Mouse (Mus musculus) ovary, adult 18-20 months (tissue): ENCODE measurements at regions not wholly inside any gene's neighbourhood (a gene's known extent, or its start where the extent isn't known, plus 50 kb on each side); places are given as distances from the start of the nearest gene placed in this dataset.

Experiments
- DNase-seq: peaks from one replicate; pipeline ENCODE4 v3.0.0; 2022; ENCODE audit warnings: low spot score, mixed read lengths

GRCm38 (mm10) chr4:142554716-142555115, 315.5 kb upstream of the Kazn start:
- no peak for DNase-seq

GRCm38 (mm10) chr4:142545871-142546270, 306.7 kb upstream of the Kazn start:
- no peak for DNase-seq

- no peak for DNase-seq
Observed at GRCm38 (mm10) chr4:142545187-142545586, 306.0 kb upstream of the Kazn start.

- no peak for DNase-seq
Observed at GRCm38 (mm10) chr4:142544736-142545135, 305.5 kb upstream of the Kazn start.

- no peak for DNase-seq
Observed at GRCm38 (mm10) chr4:142539200-142539750, 300.1 kb upstream of the Kazn start.

- no peak for DNase-seq
Observed at GRCm38 (mm10) chr4:142527080-142527479, 287.9 kb upstream of the Kazn start.

GRCm38 (mm10) chr4:142517478-142518455, 278.6 kb upstream of the Kazn start:
- no peak for DNase-seq

GRCm38 (mm10) chr4:142514751-142515150, 275.6 kb upstream of the Kazn start:
- no peak for DNase-seq

GRCm38 (mm10) chr4:142509386-142509785, 270.2 kb upstream of the Kazn start:
- no peak for DNase-seq

- no peak for DNase-seq
Observed at GRCm38 (mm10) chr4:142506383-142507211, 267.4 kb upstream of the Kazn start.

- DNase-seq = no peak
Observed at GRCm38 (mm10) chr4:142503761-142504160, 264.6 kb upstream of the Kazn start.

GRCm38 (mm10) chr4:142501177-142501576, 262.0 kb upstream of the Kazn start:
- no peak for DNase-seq

- DNase-seq = no peak
Observed at GRCm38 (mm10) chr4:142500541-142500940, 261.3 kb upstream of the Kazn start.

- DNase-seq = no peak
Observed at GRCm38 (mm10) chr4:142496605-142497004, 257.4 kb upstream of the Kazn start.

- no peak for DNase-seq
Observed at GRCm38 (mm10) chr4:142492926-142493492, 253.8 kb upstream of the Kazn start.

GRCm38 (mm10) chr4:142485784-142486423, 246.7 kb upstream of the Kazn start:
- no peak for DNase-seq

- DNase-seq = no peak
Observed at GRCm38 (mm10) chr4:142475632-142476031, 236.4 kb upstream of the Kazn start.

GRCm38 (mm10) chr4:142474626-142475025, 235.4 kb upstream of the Kazn start:
- DNase-seq = no peak

GRCm38 (mm10) chr4:142474018-142474417, 234.8 kb upstream of the Kazn start:
- DNase-seq = no peak

- DNase-seq = no peak
Observed at GRCm38 (mm10) chr4:142473284-142473683, 234.1 kb upstream of the Kazn start.

- no peak for DNase-seq
Observed at GRCm38 (mm10) chr4:142472332-142472731, 233.1 kb upstream of the Kazn start.

GRCm38 (mm10) chr4:142470784-142471183, 231.6 kb upstream of the Kazn start:
- no peak for DNase-seq
